Mouse (Mus musculus) E14TG2a.4 (cell line): ENCODE measurements at regions not wholly inside any gene's neighbourhood (a gene's known extent, or its start where the extent isn't known, plus 50 kb on each side); places are given as distances from the start of the nearest gene placed in this dataset.
"Not testable (repeated sequence)": the region's sequence is repeated elsewhere in the genome, so short reads cannot be mapped to it uniquely, and the experiment has no call there.

ENCODE experiments used
- H3K27me3 ChIP-seq: 2 replicates; pipeline ENCODE4 v1.6.1; 2014; ENCODE audit warnings: low read length, control low read depth; ENCODE audit not compliant: insufficient read depth
- H3K36me3 ChIP-seq: 2 replicates; pipeline ENCODE4 v1.6.1; 2014; ENCODE audit warnings: low read length, control low read depth; ENCODE audit not compliant: insufficient read depth
- H3K4me1 ChIP-seq: replicated peaks from 2 replicates; pipeline ENCODE4 v1.6.1; 2014; ENCODE audit warnings: low read depth, low read length, control low read depth
- H3K4me3 ChIP-seq: replicated peaks from 2 replicates; pipeline ENCODE4 v1.5.1; 2014; ENCODE audit warnings: mild to moderate bottlenecking, low read length
- H3K9me3 ChIP-seq: 2 replicates; pipeline ENCODE4 v1.6.1; 2014; ENCODE audit warnings: low read length, control low read depth
- CTCF ChIP-seq: conservative IDR thresholded peaks from 2 replicates; pipeline ENCODE4 v1.5.1; 2014; ENCODE audit warnings: low read length
- NANOG ChIP-seq: IDR thresholded peaks from 2 replicates; pipeline ENCODE4 v1.6.1; 2014; ENCODE audit warnings: borderline replicate concordance, low read length, mixed read lengths
- POU5F1 ChIP-seq: IDR thresholded peaks from 2 replicates; pipeline ENCODE4 v1.6.1; 2014; ENCODE audit warnings: low read length, borderline replicate concordance

- H3K36me3 ChIP-seq, result no peaks in the 10 kb centered on the region
- no peak for TF ChIP-seq NANOG
- no peak for TF ChIP-seq CTCF
- TF ChIP-seq POU5F1, result no peak
Measured at GRCm38 (mm10) chr17:15620746-15621694, 56.9 kb upstream of the Prdm9 start.

GRCm38 (mm10) chr17:15622913-15623312 is 58.8 kb upstream of the Prdm9 start:
- Histone ChIP-seq H3K9me3 (no peaks in the 10 kb centered on the region), H3K27me3 (no peaks in the 10 kb centered on the region), H3K4me1 (no peaks in the 10 kb centered on the region), H3K4me3 (no peak overlapping the region), H3K36me3 (no peaks in the 10 kb centered on the region)
- TF ChIP-seq CTCF (peak; percentile 21; the same call in 1 of the 2 replicates), POU5F1 (no peak)

More at GRCm38 (mm10) chr17:15620746-15621694, 56.9 kb upstream of the Prdm9 start:
- H3K9me3 ChIP-seq, result no peaks in the 10 kb centered on the region
- H3K4me1 ChIP-seq, result no peaks in the 10 kb centered on the region
- H3K27me3 ChIP-seq, result no peaks in the 10 kb centered on the region
- H3K4me3 ChIP-seq, result no peak overlapping the region

GRCm38 (mm10) chr17:15630792-15631191 is 66.6 kb upstream of the Prdm9 start:
- H3K27me3 ChIP-seq, result no peaks in the 10 kb centered on the region
- TF ChIP-seq POU5F1 (no peak), NANOG (no peak), CTCF (no peak)

GRCm38 (mm10) chr17:15631626-15632025 is 67.5 kb upstream of the Prdm9 start:
- TF ChIP-seq NANOG, result no peak
- no peak for TF ChIP-seq CTCF
- Histone ChIP-seq H3K4me1 (peaks cover 9% of the 10 kb centered on the region; the same call in 1 of the 2 replicates), H3K27me3 (no peaks in the 10 kb centered on the region), H3K36me3 (no peaks in the 10 kb centered on the region), H3K4me3 (no peak overlapping the region), H3K9me3 (peaks cover 19% of the 10 kb centered on the region)

More at GRCm38 (mm10) chr17:15630792-15631191, 66.6 kb upstream of the Prdm9 start:
- no peak overlapping the region for H3K4me3 ChIP-seq
- peaks cover 9% of the 10 kb centered on the region; the same call in 1 of the 2 replicates for H3K4me1 ChIP-seq
- peaks cover 19% of the 10 kb centered on the region for H3K9me3 ChIP-seq
- no peaks in the 10 kb centered on the region for H3K36me3 ChIP-seq

GRCm38 (mm10) chr17:15632090-15632489 is 67.9 kb upstream of the Prdm9 start:
- Histone ChIP-seq H3K9me3 (peaks cover 19% of the 10 kb centered on the region), H3K27me3 (no peaks in the 10 kb centered on the region), H3K4me3 (no peak overlapping the region), H3K4me1 (peaks cover 9% of the 10 kb centered on the region; the same call in 1 of the 2 replicates), H3K36me3 (no peaks in the 10 kb centered on the region)
- TF ChIP-seq NANOG (no peak), POU5F1 (no peak), CTCF (no peak)

- H3K4me3 ChIP-seq, H3K4me1 ChIP-seq, H3K36me3 ChIP-seq, H3K27me3 ChIP-seq: not testable (repeated sequence)
- peaks cover 34% of the 10 kb centered on the region for H3K9me3 ChIP-seq
Measured at GRCm38 (mm10) chr17:15639111-15639865, 65.5 kb upstream of the Chd1 start.

- Histone ChIP-seq H3K9me3 (peaks cover 31% of the 10 kb centered on the region), H3K27me3 (no peaks in the 10 kb centered on the region), H3K36me3 (no peaks in the 10 kb centered on the region), H3K4me3 (no peak overlapping the region), H3K4me1 (no peaks in the 10 kb centered on the region)
- TF ChIP-seq NANOG, result no peak
- no peak for TF ChIP-seq CTCF
- no peak for TF ChIP-seq POU5F1
Measured at GRCm38 (mm10) chr17:15640776-15641175, 64.0 kb upstream of the Chd1 start.

- Histone ChIP-seq H3K4me1 (no peaks in the 10 kb centered on the region), H3K36me3 (no peaks in the 10 kb centered on the region), H3K27me3 (no peaks in the 10 kb centered on the region), H3K9me3 (peaks cover 31% of the 10 kb centered on the region), H3K4me3 (no peak overlapping the region)
- TF ChIP-seq NANOG (no peak), POU5F1 (no peak), CTCF (no peak)
Measured at GRCm38 (mm10) chr17:15641764-15642163, 63.0 kb upstream of the Chd1 start.

GRCm38 (mm10) chr17:15646768-15647167 is 58.0 kb upstream of the Chd1 start:
- TF ChIP-seq CTCF (no peak), NANOG (no peak), POU5F1 (no peak)
- no peaks in the 10 kb centered on the region for H3K27me3 ChIP-seq
- H3K4me1 ChIP-seq, result no peaks in the 10 kb centered on the region
- no peaks in the 10 kb centered on the region for H3K36me3 ChIP-seq
- H3K9me3 ChIP-seq, result no peaks in the 10 kb centered on the region
- H3K4me3 ChIP-seq, result no peak overlapping the region
